Mouse (Mus musculus): ENCODE measurements around the gene Fbxo46.
"Not testable (repeated sequence)": the region's sequence is repeated elsewhere in the genome, so short reads cannot be mapped to it uniquely, and the experiment has no call there.

The Fbxo46 gene

GRCm38 (mm10) chr7:19119631-19120429 is at the start of gene Fbxo46:
Gene Fbxo46, plus strand, starts transcription at chr7:19119859.
- DNase-seq (ENCODE audit: low spot score): peak; percentile 93

GRCm38 (mm10) chr7:19071024-19071423 is 48.6 kb upstream of the Fbxo46 start:
- DNase-seq (ENCODE audit: low spot score): not testable (repeated sequence)

GRCm38 (mm10) chr7:19073504-19073903 is 46.2 kb upstream of the Fbxo46 start:
- no peak for DNase-seq (ENCODE audit: low spot score)

DNA sequence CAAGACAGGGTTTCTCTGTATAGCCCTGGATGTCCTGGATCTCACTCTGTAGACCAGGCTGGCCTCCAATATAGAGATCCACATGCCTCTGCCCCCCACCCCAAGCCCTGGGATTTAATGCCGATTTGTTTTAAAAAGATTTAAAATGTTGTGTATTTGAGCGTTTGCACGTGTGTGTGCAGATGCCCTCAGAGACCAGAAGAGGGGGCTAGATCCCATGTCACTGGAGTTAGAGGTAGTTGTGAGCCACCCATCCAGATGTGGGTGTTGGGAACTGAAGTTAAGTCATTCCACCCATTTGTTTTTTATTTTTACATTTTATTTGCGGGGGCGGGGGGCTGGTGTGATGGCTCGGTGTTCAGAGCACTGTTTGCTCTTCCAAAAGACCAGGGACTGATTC is 45.2 kb upstream of the Fbxo46 start:
- DNase-seq (ENCODE audit: low spot score): no peak

DNA sequence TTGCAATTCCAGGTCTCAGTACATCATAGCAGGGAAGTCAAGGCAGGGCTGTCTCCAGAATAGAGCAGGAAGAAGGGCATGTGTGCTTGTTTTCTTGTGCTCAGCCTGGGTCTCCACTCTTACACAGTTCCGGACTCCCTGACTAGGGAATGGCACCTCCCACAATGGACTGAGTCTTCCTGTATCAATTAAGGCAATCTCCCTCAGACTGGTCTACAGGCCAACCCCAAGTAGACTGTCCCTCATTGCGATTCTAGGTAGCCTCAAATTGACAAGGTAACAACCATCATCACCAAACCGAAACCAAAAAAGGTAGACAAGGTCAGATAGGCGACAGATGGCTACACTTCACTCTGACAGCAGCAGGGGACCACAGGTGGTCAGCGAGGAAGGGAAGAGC is 44.4 kb upstream of the Fbxo46 start:
- no peak for DNase-seq (ENCODE audit: low spot score)

- peak; percentile 95 for DNase-seq (ENCODE audit: low spot score)
Measured at GRCm38 (mm10) chr7:19075723-19076585, 43.7 kb upstream of the Fbxo46 start, which contains the start of gene Dmwd. Gene Dmwd, plus strand, starts transcription at chr7:19076227.

DNA sequence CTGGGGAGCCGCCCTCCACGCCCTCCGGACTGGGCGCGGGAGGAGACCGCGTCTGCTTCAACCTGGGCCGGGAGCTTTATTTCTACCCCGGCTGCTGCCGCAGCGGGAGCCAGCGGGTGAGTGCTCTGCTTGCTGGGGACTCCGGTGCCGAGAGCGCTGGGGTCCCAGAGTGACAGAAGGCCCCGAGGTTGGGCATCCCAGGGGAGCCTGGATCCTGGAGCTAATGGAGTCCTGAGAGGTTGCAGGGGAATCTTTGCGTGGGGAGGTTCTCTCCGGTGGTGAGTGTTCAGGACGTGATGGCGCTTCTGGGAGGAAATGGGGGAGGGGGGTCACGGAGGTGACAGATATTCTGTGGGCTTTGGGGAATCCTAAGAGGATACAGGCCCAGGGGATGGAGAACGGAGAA is 43.1 kb upstream of the Fbxo46 start:
- DNase-seq (ENCODE audit: low spot score): no peak

DNA sequence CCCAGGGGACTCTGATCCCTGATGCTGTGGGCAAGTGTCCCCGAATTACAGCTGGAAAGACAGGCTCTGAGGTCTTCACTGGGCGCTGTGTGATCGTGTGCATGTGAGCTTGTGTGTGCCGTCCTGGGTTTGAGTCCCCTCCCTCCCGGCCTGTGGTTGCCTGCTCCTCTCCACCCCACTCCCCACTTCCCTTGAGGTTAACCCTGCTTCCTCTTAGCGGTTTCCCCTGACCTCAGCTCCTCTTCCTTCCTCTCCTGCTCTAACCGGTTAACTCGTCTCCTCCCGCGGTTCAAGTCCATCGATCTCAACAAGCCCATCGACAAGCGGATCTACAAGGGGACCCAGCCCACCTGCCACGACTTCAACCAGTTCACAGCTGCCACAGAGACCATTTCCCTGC is 41.9 kb upstream of the Fbxo46 start:
- DNase-seq (ENCODE audit: low spot score): no peak

DNA sequence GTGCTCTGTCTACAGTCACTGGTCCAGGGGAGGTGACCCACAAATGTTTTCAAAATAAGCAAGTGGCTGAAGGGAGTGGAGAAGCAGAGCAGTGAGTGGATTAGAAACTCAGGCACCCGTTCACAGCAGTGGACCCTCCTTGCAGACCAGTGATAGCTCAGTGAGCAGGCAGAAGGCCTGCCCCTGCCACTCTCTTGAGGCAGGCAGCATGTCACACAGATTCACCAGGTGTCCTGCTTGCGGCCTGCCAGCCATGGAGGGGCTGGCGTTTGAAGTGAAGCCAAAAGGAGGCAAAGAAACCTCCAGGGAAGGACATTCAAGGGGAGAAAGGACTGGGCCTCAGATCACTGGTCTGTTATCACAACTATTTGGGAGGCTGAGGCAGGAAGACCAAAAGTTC is 40.9 kb upstream of the Fbxo46 start:
- no peak for DNase-seq (ENCODE audit: low spot score)

GRCm38 (mm10) chr7:19080451-19080950 is 39.2 kb upstream of the Fbxo46 start:
- DNase-seq (ENCODE audit: low spot score): no peak

- no peak for DNase-seq (ENCODE audit: low spot score)
Measured at GRCm38 (mm10) chr7:19082171-19082570, 37.5 kb upstream of the Fbxo46 start.

DNA sequence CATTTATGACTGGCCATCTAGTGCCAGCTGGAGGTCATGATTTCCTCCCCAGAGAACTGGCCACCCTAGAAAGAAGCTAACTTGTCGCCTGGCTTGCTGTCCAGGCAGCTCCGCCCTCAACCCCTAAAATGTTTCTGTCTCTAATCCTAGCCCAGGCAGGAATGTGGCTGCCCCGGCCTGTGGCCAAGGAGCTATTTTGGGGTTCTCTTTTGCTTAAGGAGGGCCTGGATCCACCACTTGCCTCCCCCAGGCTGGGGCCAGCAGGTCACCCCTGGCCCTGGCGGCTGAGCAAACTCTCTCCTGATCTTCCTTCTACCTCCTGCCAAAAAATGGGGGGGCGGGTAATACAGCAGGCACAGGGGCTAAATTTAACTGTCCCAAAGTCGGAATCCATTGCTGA is 36.6 kb upstream of the Fbxo46 start:
- DNase-seq (ENCODE audit: low spot score): no peak

- no peak for DNase-seq (ENCODE audit: low spot score)
Measured at GRCm38 (mm10) chr7:19083701-19084100, 36.0 kb upstream of the Fbxo46 start, which contains the start of gene Dmpk. Gene Dmpk, plus strand, starts transcription at chr7:19083849.

DNA sequence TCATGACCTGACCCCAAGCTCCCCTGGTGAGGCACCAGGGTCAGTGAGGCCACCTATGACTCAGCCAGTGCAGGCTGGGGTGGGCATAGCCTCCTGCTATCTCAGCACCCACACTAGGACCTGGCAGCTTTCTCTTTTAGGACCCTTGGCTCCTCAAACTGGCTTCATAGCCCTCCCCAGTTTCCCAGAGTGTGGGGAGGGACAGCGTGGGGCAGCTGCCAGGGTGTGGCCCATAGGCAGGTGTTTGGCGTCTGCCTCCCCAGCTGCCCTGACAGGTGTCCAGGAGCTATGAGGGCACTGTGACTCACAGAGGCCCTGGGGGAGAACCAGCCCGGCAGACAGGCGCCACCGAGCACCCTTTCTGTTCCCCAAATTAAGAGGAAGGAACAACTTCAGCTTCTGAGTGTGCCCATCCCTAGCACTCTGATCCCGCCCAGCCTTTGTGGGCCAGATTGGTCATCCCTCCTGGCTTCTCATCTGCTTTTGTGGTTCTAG is 35.3 kb upstream of the Fbxo46 start:
- no peak for DNase-seq (ENCODE audit: low spot score)

GRCm38 (mm10) chr7:19084921-19085473 is 34.7 kb upstream of the Fbxo46 start:
- no peak for DNase-seq (ENCODE audit: low spot score)

DNA sequence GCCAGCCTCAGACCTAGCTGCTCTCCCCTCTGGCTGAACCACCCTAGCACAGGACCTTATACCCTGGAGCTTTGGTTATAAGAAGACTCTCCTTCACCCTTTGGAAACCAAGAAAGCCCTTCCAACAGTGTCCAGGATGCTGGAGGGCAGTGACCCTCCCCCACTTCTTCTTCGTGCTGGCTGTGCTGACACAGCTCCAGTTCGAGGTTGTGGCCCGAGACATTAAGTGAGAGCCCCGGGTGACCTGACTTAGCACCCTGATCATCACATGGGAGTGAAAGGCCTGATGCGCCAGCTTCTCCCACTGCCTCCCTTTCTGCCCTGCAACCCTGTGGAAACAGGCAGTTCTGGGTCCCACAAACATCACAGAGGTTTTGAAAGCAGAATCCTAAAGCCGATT is 34.2 kb upstream of the Fbxo46 start:
- no peak for DNase-seq (ENCODE audit: low spot score)

DNA sequence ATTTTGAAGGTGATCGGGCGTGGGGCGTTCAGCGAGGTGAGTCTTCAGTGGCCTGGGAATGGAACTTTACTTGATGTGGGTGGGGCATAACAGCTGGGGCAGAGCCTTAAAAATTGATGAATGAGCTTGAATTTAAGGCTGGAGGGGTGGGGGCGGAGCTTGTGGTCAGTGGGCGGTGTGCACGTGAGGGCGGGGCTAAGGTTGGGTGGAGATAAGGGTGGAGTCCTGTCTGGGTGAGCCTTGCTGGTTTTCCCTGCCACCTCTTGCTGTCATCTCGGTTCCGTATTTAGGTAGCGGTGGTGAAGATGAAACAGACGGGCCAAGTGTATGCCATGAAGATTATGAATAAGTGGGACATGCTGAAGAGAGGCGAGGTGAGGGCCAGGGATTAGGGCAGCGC is 33.6 kb upstream of the Fbxo46 start:
- no peak for DNase-seq (ENCODE audit: low spot score)

DNA sequence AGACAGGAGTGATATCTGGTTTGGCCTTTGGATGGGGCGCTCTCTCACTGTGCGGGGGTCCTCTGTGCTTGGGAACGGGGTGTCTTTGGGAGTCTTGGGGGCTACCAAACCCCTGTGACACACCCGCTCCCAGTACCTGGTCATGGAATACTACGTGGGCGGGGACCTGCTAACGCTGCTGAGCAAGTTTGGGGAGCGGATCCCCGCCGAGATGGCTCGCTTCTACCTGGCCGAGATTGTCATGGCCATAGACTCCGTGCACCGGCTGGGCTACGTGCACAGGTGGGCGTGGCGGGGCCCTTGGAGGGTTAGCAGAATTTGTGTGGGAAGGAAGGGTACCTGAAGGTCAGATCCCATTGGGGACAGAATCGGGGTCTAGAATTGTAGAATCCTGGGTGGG is 32.9 kb upstream of the Fbxo46 start:
- DNase-seq (ENCODE audit: low spot score): no peak

GRCm38 (mm10) chr7:19088813-19089212 is 30.8 kb upstream of the Fbxo46 start:
- peak; percentile 55 for DNase-seq (ENCODE audit: low spot score)

- DNase-seq (ENCODE audit: low spot score): no peak
Measured at GRCm38 (mm10) chr7:19091913-19092312, 27.7 kb upstream of the Fbxo46 start.

GRCm38 (mm10) chr7:19092381-19093173 is 27.1 kb upstream of the Fbxo46 start:
- DNase-seq (ENCODE audit: low spot score): no peak

DNA sequence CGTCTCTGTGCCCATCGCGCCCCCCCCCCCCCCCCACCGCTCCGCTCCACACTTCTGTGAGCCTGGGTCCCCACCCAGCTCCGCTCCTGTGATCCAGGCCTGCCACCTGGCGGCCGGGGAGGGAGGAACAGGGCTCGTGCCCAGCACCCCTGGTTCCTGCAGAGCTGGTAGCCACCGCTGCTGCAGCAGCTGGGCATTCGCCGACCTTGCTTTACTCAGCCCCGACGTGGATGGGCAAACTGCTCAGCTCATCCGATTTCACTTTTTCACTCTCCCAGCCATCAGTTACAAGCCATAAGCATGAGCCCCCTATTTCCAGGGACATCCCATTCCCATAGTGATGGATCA is 26.5 kb upstream of the Fbxo46 start:
- DNase-seq (ENCODE audit: low spot score): peak; percentile 72

Measured in left cerebral cortex, adult 11 months (tissue).